In genomic region chr16:13986574-13987478, GRCm38 (mm10) we compare ENCODE assay signal across 8 mouse cellular contexts. TPM values are rescaled to one million over a fixed set of nuclear protein-coding genes. Genes with fewer than 3 reads are reported as not detected.
DNase-seq lines count a peak whose midpoint lies in the region; ATAC-seq and TF ChIP-seq lines count a peak whose summit lies in the region.

2900011O08Rik (plus strand) TSS chr16:13986604.
Ifitm7 (minus strand) TSS chr16:13986888.

- ATAC-seq in embryonic facial prominence, embryonic 11.5 days (replicated peaks; ENCODE audit: insufficient number of reproducible peaks, low FRiP score, low TSS enrichment, low read depth), result peak; percentile 86
- peak; percentile 87 for ATAC-seq in hindbrain, embryonic 12.5 days (ENCODE audit: low FRiP score)
- ATAC-seq in midbrain, embryonic 12.5 days (ENCODE audit: low FRiP score, low read depth), result peak; percentile 82

- H3K9ac ChIP-seq in embryonic facial prominence, embryonic 11.5 days (replicated peaks; ENCODE audit: low read length), result peak within 1 kb of the TSS; percentile 76
- H3K9ac ChIP-seq in hindbrain, embryonic 12.5 days, result peak within 1 kb of the TSS; percentile 80
- H3K9ac ChIP-seq in midbrain, embryonic 12.5 days (replicated peaks), result peak within 1 kb of the TSS; percentile 82

- peak; percentile 63; the same call in 1 of the 2 replicates for TF ChIP-seq POLR2A in testis, adult 2 months (IDR thresholded peaks at IDR 0.05; ENCODE audit: control insufficient read depth, low read depth, low read length)

- H3K4me3 ChIP-seq in testis, adult 2 months (ENCODE audit: control insufficient read depth, low read depth, low read length), result peak within 1 kb of the TSS; percentile 80
- H3K4me3 ChIP-seq in embryonic facial prominence, embryonic 11.5 days (ENCODE audit: low read depth, low read length), result peak within 1 kb of the TSS; percentile 51
- H3K4me3 ChIP-seq in hindbrain, embryonic 12.5 days, result peak within 1 kb of the TSS; percentile 64
- H3K4me3 ChIP-seq in left cerebral cortex, adult 2 months, result peak within 1 kb of the TSS; percentile 86
- H3K4me3 ChIP-seq in midbrain, embryonic 12.5 days, result peak within 1 kb of the TSS; percentile 62

- DNase-seq in testis, postnatal 14 days (ENCODE audit: low spot score), result no peak
- peak; percentile 54 for DNase-seq in embryonic facial prominence, embryonic 11.5 days (ENCODE audit: low spot score)
- peak; percentile 60 to 65 for DNase-seq in left cerebral cortex, adult 2 months (ENCODE audit: extremely low spot score in 1 of 2, low spot score in 2 of 2)
- peak; percentile 17 for DNase-seq in yolk sac, embryonic 10.5 days (ENCODE audit: low spot score)
- no peak for DNase-seq in thymus, postnatal 36 days

- H3K4me2 ChIP-seq in embryonic facial prominence, embryonic 11.5 days (ENCODE audit: low read depth, low read length), result peak within 1 kb of the TSS; percentile 83
- peak within 1 kb of the TSS; percentile 63 for H3K4me2 ChIP-seq in hindbrain, embryonic 12.5 days (replicated peaks)
- H3K4me2 ChIP-seq in midbrain, embryonic 12.5 days (replicated peaks), result peak within 1 kb of the TSS; percentile 65

- no peak for TF ChIP-seq CTCF in testis, adult 2 months (IDR thresholded peaks at IDR 0.05; ENCODE audit: control insufficient read depth, insufficient read depth, insufficient replicate concordance, low read depth, low read length)
- no peak for TF ChIP-seq CTCF in left cerebral cortex, adult 2 months (IDR thresholded peaks at IDR 0.05)

- H3K36me3 ChIP-seq in testis, adult 2 months (ENCODE audit: control insufficient read depth, insufficient read depth, low read length), result no peaks in the 10 kb centered on the region
- H3K36me3 ChIP-seq in embryonic facial prominence, embryonic 11.5 days (replicated peaks; ENCODE audit: control insufficient read depth, insufficient read depth, low read depth, low read length), result no peaks in the 10 kb centered on the region; the same call in 1 of the 2 replicates
- H3K36me3 ChIP-seq in hindbrain, embryonic 12.5 days, result no peaks in the 10 kb centered on the region
- H3K36me3 ChIP-seq in midbrain, embryonic 12.5 days, result no peaks in the 10 kb centered on the region

- intact Hi-C loops in left cerebral cortex, adult 2 months (cut with DNase I), result loop anchor here (2.0 to 5.0 kb wide), 3 partner anchors 45 to 84 kb away; partner anchors contain the start of genes Mpv17l and Pdxdc1

- H3K9me3 ChIP-seq in embryonic facial prominence, embryonic 11.5 days (replicated peaks; ENCODE audit: control insufficient read depth, low read length), result no peaks in the 10 kb centered on the region
- H3K9me3 ChIP-seq in hindbrain, embryonic 12.5 days (replicated peaks), result no peaks in the 10 kb centered on the region
- no peaks in the 10 kb centered on the region for H3K9me3 ChIP-seq in midbrain, embryonic 12.5 days

- peak within 1 kb of the TSS; percentile 45; the same call in 1 of the 2 replicates for H3K27ac ChIP-seq in testis, adult 2 months (ENCODE audit: control insufficient read depth, insufficient read depth, low read depth, low read length)
- H3K27ac ChIP-seq in embryonic facial prominence, embryonic 11.5 days (replicated peaks; ENCODE audit: low read depth, low read length), result no peak within 1 kb of the TSS; the same call in 1 of the 2 replicates
- peak within 1 kb of the TSS; percentile 93 for H3K27ac ChIP-seq in hindbrain, embryonic 12.5 days
- H3K27ac ChIP-seq in left cerebral cortex, adult 2 months, result peak within 1 kb of the TSS; percentile 93
- H3K27ac ChIP-seq in midbrain, embryonic 12.5 days (replicated peaks), result peak within 1 kb of the TSS; percentile 84

- under 1% methylated on average over 31 of the region's 31 CpGs for WGBS in embryonic facial prominence, embryonic 11.5 days
- under 1% methylated on average over 31 of the region's 31 CpGs for WGBS in hindbrain, embryonic 12.5 days
- WGBS in midbrain, embryonic 12.5 days, result 1% methylated on average over 31 of the region's 31 CpGs

- no peaks in the 10 kb centered on the region for H3K27me3 ChIP-seq in testis, adult 2 months (ENCODE audit: control insufficient read depth, insufficient read depth, low read length)
- H3K27me3 ChIP-seq in embryonic facial prominence, embryonic 11.5 days (ENCODE audit: control insufficient read depth, insufficient read depth, low read length), result no peaks in the 10 kb centered on the region
- no peaks in the 10 kb centered on the region for H3K27me3 ChIP-seq in hindbrain, embryonic 12.5 days
- H3K27me3 ChIP-seq in midbrain, embryonic 12.5 days, result no peaks in the 10 kb centered on the region

- peaks cover 3% of the 10 kb centered on the region; the same call in 1 of the 2 replicates for H3K4me1 ChIP-seq in testis, adult 2 months (ENCODE audit: control insufficient read depth, insufficient read depth, low read length)
- H3K4me1 ChIP-seq in embryonic facial prominence, embryonic 11.5 days (ENCODE audit: control insufficient read depth, insufficient read depth, low read length), result no peaks in the 10 kb centered on the region
- H3K4me1 ChIP-seq in hindbrain, embryonic 12.5 days, result peaks cover 12% of the 10 kb centered on the region
- H3K4me1 ChIP-seq in midbrain, embryonic 12.5 days, result peaks cover 7% of the 10 kb centered on the region

RNA-seq across cellular contexts. Expression of gene 2900011O08Rik, which starts in this region (rescaled TPM):
- 17.3 and 20.2 TPM in 2 replicates for polyA plus RNA-seq in testis, adult 2 months (2012; rRNA removed)
- 12.6 and 14.2 TPM in 2 replicates for polyA plus RNA-seq in embryonic facial prominence, embryonic 11.5 days (2014; fragmentation: Nextera tagmentation; extraction: Ambion mirVana)
- polyA plus RNA-seq in hindbrain, embryonic 12.5 days (2016; fragmentation: Nextera tagmentation; extraction: Ambion mirVana), result 52.8 and 54.4 TPM in 2 replicates
- total RNA-seq in left cerebral cortex, adult 2 months (2021), result 100 to 1,000 TPM; 272 to 289 TPM
- 40.8 and 43.4 TPM in 2 replicates for polyA plus RNA-seq in midbrain, embryonic 12.5 days (2016; fragmentation: Nextera tagmentation; extraction: Ambion mirVana)

RNA-seq across cellular contexts. Expression of gene Ifitm7, which starts in this region (rescaled TPM):
- 226 and 269 TPM in 2 replicates for polyA plus RNA-seq in testis, adult 2 months (2012; rRNA removed)
- 0.11 and 0.42 TPM in 2 replicates for polyA plus RNA-seq in embryonic facial prominence, embryonic 11.5 days (2014; fragmentation: Nextera tagmentation; extraction: Ambion mirVana)
- polyA plus RNA-seq in hindbrain, embryonic 12.5 days (2016; fragmentation: Nextera tagmentation; extraction: Ambion mirVana), result 0.49 and 0.78 TPM in 2 replicates
- total RNA-seq in left cerebral cortex, adult 2 months (2021), result 1 to 10 TPM; 1.3 to 2.0 TPM
- 0.92 and 1.6 TPM in 2 replicates for polyA plus RNA-seq in midbrain, embryonic 12.5 days (2016; fragmentation: Nextera tagmentation; extraction: Ambion mirVana)

Comparison
In these comparisons a context has a peak if more than half of its experiments do, and no peak if none do; other contexts are left out.
1. RNA of gene Ifitm7 (polyA plus RNA-seq): 226 to 269 TPM in testis, adult 2 months; 0.92 to 1.6 TPM in midbrain, embryonic 12.5 days, 0.49 to 0.78 TPM in hindbrain, embryonic 12.5 days and 0.11 to 0.42 TPM in embryonic facial prominence, embryonic 11.5 days; every median in the first group is over 10 times any median in the second.
2. DNase-seq: peak in embryonic facial prominence, embryonic 11.5 days (single experiment), left cerebral cortex, adult 2 months (2 of 2) and yolk sac, embryonic 10.5 days (single experiment); none in testis, postnatal 14 days (single experiment) and thymus, postnatal 36 days (0 of 2).
3. Peak in every context shown above with its lines, with median percentiles within 50 percentile points of each other: H3K4me3 ChIP-seq, ATAC-seq, H3K4me2 ChIP-seq and H3K9ac ChIP-seq.